Comparison of ENCODE assay signal across 15 mouse cellular contexts in the genomic region with DNA sequence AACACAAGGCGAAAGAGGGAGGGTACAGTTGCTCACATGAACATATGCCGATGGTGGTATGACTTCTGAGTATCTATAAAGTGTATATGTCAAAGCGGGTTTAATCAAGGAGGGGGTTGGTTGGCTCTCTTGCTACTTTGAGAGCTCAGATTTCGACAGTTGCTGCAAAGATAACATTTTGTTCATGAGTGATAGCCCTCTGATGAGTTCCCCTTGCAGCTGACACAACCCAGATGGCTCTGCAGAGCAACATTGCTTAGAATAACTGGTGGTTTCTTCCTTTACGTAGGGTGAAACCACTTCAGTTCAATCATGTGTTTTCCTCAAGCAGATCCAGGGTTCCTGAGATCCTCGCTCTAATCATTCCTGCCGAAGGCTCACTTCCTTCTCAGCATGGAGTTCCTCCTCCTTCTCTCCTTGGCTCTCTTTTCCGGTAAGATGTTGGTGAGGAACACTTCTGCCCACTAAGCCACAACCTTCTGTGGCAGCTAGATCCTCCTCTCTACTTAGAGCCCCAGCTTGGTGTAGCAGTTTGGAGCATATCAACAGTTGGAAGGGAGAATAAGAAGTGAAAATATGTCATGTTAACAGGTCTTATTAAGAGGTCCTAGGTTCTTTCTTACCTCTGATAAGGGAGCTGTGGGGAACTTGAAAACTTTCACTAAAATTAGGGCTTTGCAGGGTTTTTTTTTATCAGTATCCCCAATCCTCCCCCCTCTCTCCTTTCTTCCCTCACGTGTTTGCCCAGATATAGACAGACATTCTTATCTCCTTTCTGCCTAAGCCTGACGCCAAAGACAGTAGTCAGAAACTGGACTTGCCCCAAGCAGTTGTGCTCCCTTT. TPM values are rescaled to one million over a fixed set of nuclear protein-coding genes. Genes with fewer than 3 reads are reported as not detected.
DNase-seq lines count a peak whose midpoint lies in the region; ATAC-seq and TF ChIP-seq lines count a peak whose summit lies in the region.
"Had no signal": no experiment of that assay in that cellular context is flagged by ENCODE, and none has a peak within 500 bp of the region (broad histone marks: within the 10 kb centered on the region; RNA-seq: fewer than 3 reads in every experiment).

No protein-coding gene starts in this region.

- no peak for TF ChIP-seq CTCF in kidney, postnatal 0 days (IDR thresholded peaks at IDR 0.05; ENCODE audit: low read depth)
- TF ChIP-seq CTCF in G1E (IDR thresholded peaks at IDR 0.05; ENCODE audit: low read depth, low read length): no peak
- no peak for TF ChIP-seq CTCF in liver, embryonic 14.5 days (IDR thresholded peaks at IDR 0.05; ENCODE audit: low read depth)

- ATAC-seq in kidney, postnatal 0 days (replicated peaks; ENCODE audit: low FRiP score, low read depth): no peak
- peak; percentile 85 for ATAC-seq in G1E (ENCODE audit: extremely low read depth, insufficient number of reproducible peaks, low FRiP score, poor library complexity, severe bottlenecking)
- peak; percentile 76 for ATAC-seq in liver, embryonic 14.5 days (ENCODE audit: insufficient read depth)
- ATAC-seq in inflammation-experienced regulatory T-cells, adult 6 months: no peak
- ATAC-seq: intestine, postnatal 0 days had no signal

- TF ChIP-seq EP300 in liver, embryonic 14.5 days (IDR thresholded peaks at IDR 0.05; ENCODE audit: low read depth): peak; percentile 62

- H3K4me2 ChIP-seq in kidney, postnatal 0 days (ENCODE audit: low read length): no peak overlapping the region
- peak overlapping the region; percentile 63 for H3K4me2 ChIP-seq in liver, embryonic 14.5 days (ENCODE audit: low read depth)
- H3K4me2 ChIP-seq: embryonic facial prominence, embryonic 13.5 days; limb, embryonic 12.5 days; neural tube, embryonic 13.5 days had no signal

- no peaks in the 10 kb centered on the region for H3K36me3 ChIP-seq in kidney, postnatal 0 days (ENCODE audit: insufficient read depth, low read length)
- no peaks in the 10 kb centered on the region for H3K36me3 ChIP-seq in G1E (replicated peaks)
- no peaks in the 10 kb centered on the region for H3K36me3 ChIP-seq in liver, embryonic 14.5 days (replicated peaks; ENCODE audit: control insufficient read depth, insufficient read depth, low read depth)
- H3K36me3 ChIP-seq: embryonic facial prominence, embryonic 13.5 days; limb, embryonic 12.5 days; neural tube, embryonic 13.5 days had no signal

- H3K4me1 ChIP-seq in kidney, postnatal 0 days (replicated peaks; ENCODE audit: insufficient read depth, low read length): no peaks in the 10 kb centered on the region
- peaks cover 78% of the 10 kb centered on the region for H3K4me1 ChIP-seq in G1E (ENCODE audit: insufficient read depth, low read depth, low read length)
- peaks cover 37 to 54% of the 10 kb centered on the region in 2 experiments for H3K4me1 ChIP-seq in liver, embryonic 14.5 days (replicated peaks; ENCODE audit: control insufficient read depth in 2 of 2, insufficient read depth in 2 of 2, low read length in 1 of 2)
- H3K4me1 ChIP-seq: limb, embryonic 12.5 days; neural tube, embryonic 13.5 days had no signal

- H3K27ac ChIP-seq in kidney, postnatal 0 days: no peak overlapping the region
- H3K27ac ChIP-seq in liver, embryonic 14.5 days: peak overlapping the region; percentile 12; the same call in 1 of the 2 replicates
- H3K27ac ChIP-seq: embryonic facial prominence, embryonic 13.5 days; limb, embryonic 12.5 days; neural tube, embryonic 13.5 days had no signal

- no peaks in the 10 kb centered on the region for H3K27me3 ChIP-seq in kidney, postnatal 0 days (ENCODE audit: insufficient read depth, low read length)
- H3K27me3 ChIP-seq in G1E (ENCODE audit: insufficient read depth, low read length): no peaks in the 10 kb centered on the region
- H3K27me3 ChIP-seq in liver, embryonic 14.5 days (ENCODE audit: control insufficient read depth, insufficient read depth, low read length): no peaks in the 10 kb centered on the region
- H3K27me3 ChIP-seq: embryonic facial prominence, embryonic 13.5 days; limb, embryonic 12.5 days; neural tube, embryonic 13.5 days had no signal

- no peaks in the 10 kb centered on the region for H3K9me3 ChIP-seq in kidney, postnatal 0 days (replicated peaks; ENCODE audit: low read length)
- H3K9me3 ChIP-seq in G1E (replicated peaks): no peaks in the 10 kb centered on the region
- H3K9me3 ChIP-seq in liver, embryonic 14.5 days (ENCODE audit: control insufficient read depth, low read length): no peaks in the 10 kb centered on the region
- H3K9me3 ChIP-seq: embryonic facial prominence, embryonic 13.5 days; limb, embryonic 12.5 days; neural tube, embryonic 13.5 days had no signal

- H3K9ac ChIP-seq in kidney, postnatal 0 days (ENCODE audit: low read depth, low read length): no peak overlapping the region
- peak overlapping the region; percentile 33; the same call in 1 of the 2 replicates for H3K9ac ChIP-seq in liver, embryonic 14.5 days (replicated peaks)
- H3K9ac ChIP-seq: embryonic facial prominence, embryonic 13.5 days; limb, embryonic 12.5 days; neural tube, embryonic 13.5 days had no signal

- H3K4me3 ChIP-seq in kidney, postnatal 0 days (replicated peaks; ENCODE audit: low read depth, low read length): no peak overlapping the region
- H3K4me3 ChIP-seq in G1E (ENCODE audit: low read depth, low read length): peak overlapping the region; percentile 44; the same call in 1 of the 2 replicates
- peak overlapping the region in 1 of 2 experiments; percentile 5; a peak in 2 of 4 replicates for H3K4me3 ChIP-seq in liver, embryonic 14.5 days (ENCODE audit: insufficient read depth in 1 of 2, low read depth in 2 of 2, low read length in 2 of 2)
- H3K4me3 ChIP-seq: embryonic facial prominence, embryonic 13.5 days; limb, embryonic 12.5 days; neural tube, embryonic 13.5 days had no signal

- 40% methylated on average over 10 of the region's 10 CpGs for WGBS in kidney, postnatal 0 days
- WGBS in liver, embryonic 14.5 days (ENCODE audit: insufficient replicate concordance): 7% methylated on average over 10 of the region's 10 CpGs

- DNase-seq in kidney, postnatal 0 days (ENCODE audit: low spot score): peak; percentile 37
- no peak for DNase-seq in kidney, postnatal 4 days
- DNase-seq in G1E (ENCODE audit: low spot score): peak; percentile 39
- peak; percentile 80 for DNase-seq in MEL-GATA-1-ER (ENCODE audit: extremely low read depth, low read depth)
- peak in 2 of 3 experiments; percentile 44 to 45 for DNase-seq in liver, embryonic 14.5 days (ENCODE audit: low read depth in 3 of 3, low spot score in 3 of 3)
- DNase-seq in gastrocnemius, adult 18-20 months (ENCODE audit: low spot score): no peak
- no peak for DNase-seq in spleen, postnatal 4 days (ENCODE audit: low spot score in 2 of 2)
- DNase-seq: cerebellum, adult 9-11 months; midbrain, embryonic 14.5 days had no signal

RNA-seq across cellular contexts. Expression of gene I830077J02Rik, which starts 18.4 kb away (rescaled TPM):
- 0.24 and 0.31 TPM in 2 replicates for polyA plus RNA-seq in kidney, postnatal 0 days (2015; fragmentation: Nextera tagmentation; extraction: Ambion mirVana)
- total RNA-seq in G1E (2014; fragmentation: Nextera tagmentation) (34.4 and 36.8 TPM in 2 replicates), G1E (2017) (32.6 and 33.1 TPM in 2 replicates)
- polyA plus RNA-seq in G1E (2012): 0.98 and 1.6 TPM in 2 replicates
- polyA plus RNA-seq in liver, embryonic 14.5 days (2012; rRNA removed): 3.0 and 4.1 TPM in 2 replicates
- polyA plus RNA-seq in liver, embryonic 14.5 days (2014; fragmentation: Nextera tagmentation; extraction: Ambion mirVana): 3.0 and 3.1 TPM in 2 replicates
- polyA plus RNA-seq in inflammation-experienced regulatory T-cells, adult 6 months (2017; shearing (Covaris generic)): 1 to 10 TPM in 2 of 3 experiments, not detected in 1; 1.3 to 1.8 TPM
- total RNA-seq in gastrocnemius, adult 18-20 months (2021): under 1 TPM; 0.07 to 0.34 TPM

RNA-seq across cellular contexts. Expression of gene Tmigd3, which starts 43.4 kb away (rescaled TPM):
- 0.18 TPM in 1 of 2 replicates, not detected in the other for polyA plus RNA-seq in kidney, postnatal 0 days (2015; fragmentation: Nextera tagmentation; extraction: Ambion mirVana)
- total RNA-seq in G1E (2014; fragmentation: Nextera tagmentation): not detected in 2 replicates
- total RNA-seq in G1E (2017): 1.3 and 5.5 TPM in 2 replicates
- 0.05 TPM in 1 of 2 replicates, not detected in the other for polyA plus RNA-seq in G1E (2012)
- polyA plus RNA-seq in liver, embryonic 14.5 days (2012; rRNA removed): 0.08 and 0.11 TPM in 2 replicates
- 0.09 and 0.34 TPM in 2 replicates for polyA plus RNA-seq in liver, embryonic 14.5 days (2014; fragmentation: Nextera tagmentation; extraction: Ambion mirVana)
- polyA plus RNA-seq in inflammation-experienced regulatory T-cells, adult 6 months (2017; shearing (Covaris generic)): not detected
- total RNA-seq in gastrocnemius, adult 18-20 months (2021): not detected
- total RNA-seq: layer of hippocampus, postnatal 25 days had no signal
- polyA plus RNA-seq: embryonic facial prominence, embryonic 13.5 days; midbrain, embryonic 14.5 days; neural tube, embryonic 13.5 days had no signal

RNA-seq across cellular contexts. Expression of gene Adora3, which starts 43.4 kb away (rescaled TPM):
- polyA plus RNA-seq in kidney, postnatal 0 days (2015; fragmentation: Nextera tagmentation; extraction: Ambion mirVana): 0.10 and 0.12 TPM in 2 replicates
- total RNA-seq in G1E (2014; fragmentation: Nextera tagmentation) (1.4 TPM in 1 of 2 replicates, not detected in the other), G1E (2017) (17.4 and 19.3 TPM in 2 replicates)
- polyA plus RNA-seq in G1E (2012): not detected in 2 replicates
- 0.34 and 0.49 TPM in 2 replicates for polyA plus RNA-seq in liver, embryonic 14.5 days (2012; rRNA removed)
- polyA plus RNA-seq in liver, embryonic 14.5 days (2014; fragmentation: Nextera tagmentation; extraction: Ambion mirVana): 0.47 and 0.49 TPM in 2 replicates
- under 1 TPM in 2 of 3 experiments, not detected in 1; 0.26 to 0.39 TPM for polyA plus RNA-seq in inflammation-experienced regulatory T-cells, adult 6 months (2017; shearing (Covaris generic))
- not detected for total RNA-seq in gastrocnemius, adult 18-20 months (2021)
- polyA plus RNA-seq: limb, embryonic 12.5 days; midbrain, embryonic 14.5 days; neural tube, embryonic 13.5 days had no signal

RNA-seq across cellular contexts. Expression of gene Wdr77, which starts 45.1 kb away (rescaled TPM):
- polyA plus RNA-seq in kidney, postnatal 0 days (2015; fragmentation: Nextera tagmentation; extraction: Ambion mirVana): 98.2 and 102 TPM in 2 replicates
- total RNA-seq in G1E (2014; fragmentation: Nextera tagmentation) (59.9 and 68.9 TPM in 2 replicates), G1E (2017) (42.7 and 45.2 TPM in 2 replicates)
- 60.0 and 68.1 TPM in 2 replicates for polyA plus RNA-seq in G1E (2012)
- 16.8 and 21.3 TPM in 2 replicates for polyA plus RNA-seq in liver, embryonic 14.5 days (2012; rRNA removed)
- polyA plus RNA-seq in liver, embryonic 14.5 days (2014; fragmentation: Nextera tagmentation; extraction: Ambion mirVana): 32.4 and 40.2 TPM in 2 replicates
- 10 to 100 TPM; 43.7 to 76.5 (median 68.7) TPM for polyA plus RNA-seq in inflammation-experienced regulatory T-cells, adult 6 months (2017; shearing (Covaris generic))
- total RNA-seq in gastrocnemius, adult 18-20 months (2021): 10 to 100 TPM; 26.3 to 29.4 TPM

RNA-seq across cellular contexts. Expression of gene Atp5f1, which starts 45.8 kb away (rescaled TPM):
- polyA plus RNA-seq in kidney, postnatal 0 days (2015; fragmentation: Nextera tagmentation; extraction: Ambion mirVana): 756 and 779 TPM in 2 replicates
- total RNA-seq in G1E (2014; fragmentation: Nextera tagmentation) (239 and 247 TPM in 2 replicates), G1E (2017) (853 and 891 TPM in 2 replicates)
- 110 and 140 TPM in 2 replicates for polyA plus RNA-seq in G1E (2012)
- 93.2 and 171 TPM in 2 replicates for polyA plus RNA-seq in liver, embryonic 14.5 days (2012; rRNA removed)
- polyA plus RNA-seq in liver, embryonic 14.5 days (2014; fragmentation: Nextera tagmentation; extraction: Ambion mirVana): 362 and 364 TPM in 2 replicates
- polyA plus RNA-seq in inflammation-experienced regulatory T-cells, adult 6 months (2017; shearing (Covaris generic)): 100 to 1,000 TPM; 356 to 533 (median 366) TPM
- 100 to 1,000 TPM; 591 to 642 TPM for total RNA-seq in gastrocnemius, adult 18-20 months (2021)

Comparison
In these comparisons a context has a peak if more than half of its experiments do, and no peak if none do; other contexts are left out.
1. DNase-seq: peak in kidney, postnatal 0 days (single experiment), G1E (single experiment), MEL-GATA-1-ER (single experiment) and liver, embryonic 14.5 days (2 of 3); none in kidney, postnatal 4 days (0 of 2), gastrocnemius, adult 18-20 months (single experiment) and spleen, postnatal 4 days (0 of 2).
2. ATAC-seq: peak in G1E (single experiment) and liver, embryonic 14.5 days (single experiment); none in kidney, postnatal 0 days (single experiment) and inflammation-experienced regulatory T-cells, adult 6 months (single experiment).